Mouse (Mus musculus): ENCODE results near the gene Gpr88. TPM values are rescaled to one million over a fixed set of nuclear protein-coding genes. Genes with fewer than 3 reads are reported as not detected.

Gene Gpr88
- polyA plus RNA-seq, 1 experiment, result 15.7 TPM

GRCm38 (mm10) chr3:116205346-116206219 is 47.7 kb downstream of the Gpr88 start:
- no peak for DNase-seq (ENCODE audit: extremely low spot score in 1 of 2, low spot score in 1 of 2)

DNA sequence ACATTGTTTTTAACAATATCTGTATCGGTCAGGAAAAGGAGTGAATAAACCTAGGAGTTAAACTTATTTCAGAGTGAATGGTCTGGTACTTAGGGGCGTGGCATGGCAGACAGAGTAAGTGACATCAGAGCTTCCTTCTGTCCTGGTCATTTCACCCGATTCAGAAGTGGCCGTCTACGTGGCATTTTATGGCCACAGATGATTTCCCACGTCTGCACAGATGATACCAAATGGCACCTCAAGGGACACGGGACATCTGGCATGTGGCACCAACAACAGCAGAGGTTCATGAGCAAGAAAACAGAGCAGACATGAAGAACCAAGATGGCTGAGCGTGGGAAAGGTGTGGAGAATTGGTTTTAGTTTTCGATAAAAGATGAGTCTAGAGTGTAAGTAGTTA is 48.7 kb downstream of the Gpr88 start:
- no peak for DNase-seq (ENCODE audit: extremely low spot score in 1 of 2, low spot score in 1 of 2)

DNA sequence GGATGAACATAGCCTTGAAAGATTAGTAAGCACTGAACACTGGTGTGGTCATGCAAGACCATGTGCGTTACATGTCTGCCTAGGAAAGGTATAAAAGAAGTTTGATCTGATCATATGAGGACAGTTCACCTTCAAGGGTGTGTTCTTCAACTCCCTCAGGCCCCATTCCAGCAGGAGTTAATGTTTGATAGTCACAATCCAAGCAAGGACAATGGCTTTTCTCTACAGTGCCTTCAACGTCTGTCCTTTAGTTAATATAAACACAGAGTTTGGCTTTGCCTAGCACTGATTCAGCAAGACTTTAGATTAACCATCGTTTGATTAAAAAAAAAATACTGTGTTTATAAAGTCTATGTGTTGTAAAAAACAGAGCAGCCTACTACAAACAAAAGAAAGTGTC is 49.4 kb downstream of the Gpr88 start:
- DNase-seq (ENCODE audit: extremely low spot score in 1 of 2, low spot score in 1 of 2), result no peak

DNA sequence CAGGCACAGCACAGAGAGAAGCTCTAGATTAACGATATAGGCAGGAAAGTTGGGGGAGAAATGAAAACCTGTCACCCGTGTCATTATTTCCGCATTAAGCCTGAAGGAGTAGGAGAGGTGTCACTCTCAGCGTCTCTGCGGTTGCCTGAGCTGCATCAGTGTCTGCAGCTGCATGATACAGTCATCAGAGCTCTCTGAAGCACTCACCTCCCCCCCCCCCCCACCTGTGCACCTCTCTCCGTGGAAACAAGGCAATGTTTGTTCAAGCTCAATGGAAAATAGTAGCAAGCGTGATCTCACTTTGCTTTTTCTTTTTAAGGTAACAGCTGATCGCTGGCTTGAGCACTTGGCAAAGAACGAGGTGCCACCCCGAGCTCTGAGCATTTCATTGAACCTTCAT is 53.2 kb downstream of the Gpr88 start:
- no peak for DNase-seq (ENCODE audit: extremely low spot score in 1 of 2, low spot score in 1 of 2)

Other genes starting within 250 kb of the Gpr88 start
- 12.0 and 12.3 TPM in 2 replicates for gene Slc30a7, start 246.1 kb downstream of the Gpr88 start, polyA plus RNA-seq (2012; rRNA removed)
- gene Extl2, start 246.0 kb downstream of the Gpr88 start, polyA plus RNA-seq (2012; rRNA removed), result 29.9 and 30.3 TPM in 2 replicates
- gene Vcam1, start 123.8 kb downstream of the Gpr88 start, polyA plus RNA-seq (2012; rRNA removed), result 15.1 and 19.2 TPM in 2 replicates
- gene Cdc14a, start 170.5 kb upstream of the Gpr88 start, polyA plus RNA-seq (2012; rRNA removed), result 2.8 and 3.0 TPM in 2 replicates

Measured in frontal cortex, adult 2 months (tissue).